Mouse (Mus musculus): ENCODE measurements around the gene Zhx3. TPM values are rescaled to one million over a fixed set of nuclear protein-coding genes. Genes with fewer than 3 reads are reported as not detected.

Gene Zhx3
- polyA plus RNA-seq, 1 experiment from 2014 or later: 12.6 TPM

DNA sequence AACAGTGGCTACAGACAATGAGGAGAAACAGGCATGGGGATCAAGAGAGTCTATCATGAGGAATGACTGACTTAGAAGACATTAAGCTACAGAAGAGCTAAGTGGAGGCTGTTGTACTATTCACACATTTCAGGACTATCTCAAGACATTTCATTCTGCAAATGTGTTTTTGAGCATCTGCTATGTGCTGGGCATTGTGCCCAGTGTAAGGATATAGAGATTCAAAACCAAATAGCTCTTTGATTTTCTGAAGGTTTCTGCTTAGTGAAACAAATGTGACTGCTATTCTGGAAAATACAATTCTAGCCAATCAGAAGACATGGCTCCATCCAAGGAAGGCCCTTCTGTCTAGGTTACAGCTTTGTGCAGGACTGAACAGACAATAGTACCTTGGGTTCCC, 18.1 kb downstream of the Zhx3 start:
- Histone ChIP-seq H3K27me3 (no peaks in the 10 kb centered on the region), H3K9me3 (no peaks in the 10 kb centered on the region), H3K4me2 (no peak overlapping the region), H3K36me3 (no peaks in the 10 kb centered on the region), H3K9ac (no peak overlapping the region), H3K4me3 (no peak overlapping the region), H3K27ac (no peak overlapping the region), H3K4me1 (no peaks in the 10 kb centered on the region)
- no peak for ATAC-seq (ENCODE audit: insufficient number of reproducible peaks, insufficient read depth, low FRiP score, low TSS enrichment, low read depth)

- Histone ChIP-seq H3K27me3 (no peaks in the 10 kb centered on the region), H3K9ac (no peak overlapping the region), H3K9me3 (no peaks in the 10 kb centered on the region), H3K4me3 (no peak overlapping the region), H3K27ac (no peak overlapping the region), H3K36me3 (no peaks in the 10 kb centered on the region), H3K4me2 (no peak overlapping the region), H3K4me1 (no peaks in the 10 kb centered on the region)
- ATAC-seq (ENCODE audit: insufficient number of reproducible peaks, insufficient read depth, low FRiP score, low TSS enrichment, low read depth): no peak
- WGBS: 73% methylated on average over 3 of the region's 3 CpGs
Observed at GRCm38 (mm10) chr2:160850360-160850759, 22.4 kb downstream of the Zhx3 start.

- 78% methylated on average over 3 of the region's 3 CpGs for WGBS
- H3K4me2 ChIP-seq: no peak overlapping the region
- ATAC-seq (ENCODE audit: insufficient number of reproducible peaks, insufficient read depth, low FRiP score, low TSS enrichment, low read depth): no peak
Observed at GRCm38 (mm10) chr2:160849617-160850240, 23.1 kb downstream of the Zhx3 start.

GRCm38 (mm10) chr2:160848186-160848585, 24.6 kb downstream of the Zhx3 start:
- WGBS: 89% methylated on average over 2 of the region's 2 CpGs
- ATAC-seq (ENCODE audit: insufficient number of reproducible peaks, insufficient read depth, low FRiP score, low TSS enrichment, low read depth): no peak
- H3K36me3 ChIP-seq: no peaks in the 10 kb centered on the region

More at GRCm38 (mm10) chr2:160849617-160850240, 23.1 kb downstream of the Zhx3 start:
- H3K4me3 ChIP-seq: no peak overlapping the region
- no peaks in the 10 kb centered on the region for H3K4me1 ChIP-seq
- no peaks in the 10 kb centered on the region for H3K9me3 ChIP-seq
- H3K9ac ChIP-seq: no peak overlapping the region
- H3K36me3 ChIP-seq: no peaks in the 10 kb centered on the region
- no peak overlapping the region for H3K27ac ChIP-seq
- H3K27me3 ChIP-seq: no peaks in the 10 kb centered on the region

DNA sequence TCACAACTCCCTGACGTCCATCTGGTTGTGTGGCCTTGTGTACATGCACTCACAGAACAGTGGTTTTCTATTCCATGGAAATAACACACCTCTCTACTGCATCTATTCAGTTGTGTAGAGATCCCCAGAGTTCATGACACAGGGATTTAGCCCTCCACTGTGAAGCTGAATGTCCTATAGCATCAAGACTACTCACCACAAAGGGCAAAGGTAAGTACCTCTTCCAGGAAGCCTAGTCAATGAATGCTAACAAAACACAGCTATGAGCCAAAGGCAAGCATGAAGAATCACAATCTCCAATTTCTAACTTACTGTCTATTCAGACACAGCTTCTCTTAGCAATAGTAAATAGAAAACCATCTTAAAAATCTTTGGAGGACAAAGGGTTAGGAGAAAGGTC, 25.1 kb downstream of the Zhx3 start:
- Histone ChIP-seq H3K9me3 (no peaks in the 10 kb centered on the region), H3K9ac (no peak overlapping the region), H3K27me3 (no peaks in the 10 kb centered on the region), H3K4me3 (no peak overlapping the region), H3K4me1 (no peaks in the 10 kb centered on the region), H3K4me2 (no peak overlapping the region), H3K36me3 (no peaks in the 10 kb centered on the region), H3K27ac (no peak overlapping the region)
- ATAC-seq (ENCODE audit: insufficient number of reproducible peaks, insufficient read depth, low FRiP score, low TSS enrichment, low read depth): no peak
- WGBS: 73% methylated on average over 1 of the region's 1 CpGs

More at GRCm38 (mm10) chr2:160848186-160848585, 24.6 kb downstream of the Zhx3 start:
- no peaks in the 10 kb centered on the region for H3K9me3 ChIP-seq
- H3K9ac ChIP-seq: no peak overlapping the region
- H3K4me1 ChIP-seq: no peaks in the 10 kb centered on the region
- H3K4me3 ChIP-seq: no peak overlapping the region
- no peak overlapping the region for H3K4me2 ChIP-seq
- H3K27ac ChIP-seq: no peak overlapping the region
- no peaks in the 10 kb centered on the region for H3K27me3 ChIP-seq

GRCm38 (mm10) chr2:160840838-160841237, 32.0 kb downstream of the Zhx3 start:
- H3K27me3 ChIP-seq: no peaks in the 10 kb centered on the region
- no peak overlapping the region for H3K4me2 ChIP-seq
- no peak overlapping the region for H3K9ac ChIP-seq
- ATAC-seq (ENCODE audit: insufficient number of reproducible peaks, insufficient read depth, low FRiP score, low TSS enrichment, low read depth): no peak
- H3K4me1 ChIP-seq: no peaks in the 10 kb centered on the region
- no peak overlapping the region for H3K4me3 ChIP-seq
- no peak overlapping the region for H3K27ac ChIP-seq
- no peaks in the 10 kb centered on the region for H3K36me3 ChIP-seq
- no peaks in the 10 kb centered on the region for H3K9me3 ChIP-seq

DNA sequence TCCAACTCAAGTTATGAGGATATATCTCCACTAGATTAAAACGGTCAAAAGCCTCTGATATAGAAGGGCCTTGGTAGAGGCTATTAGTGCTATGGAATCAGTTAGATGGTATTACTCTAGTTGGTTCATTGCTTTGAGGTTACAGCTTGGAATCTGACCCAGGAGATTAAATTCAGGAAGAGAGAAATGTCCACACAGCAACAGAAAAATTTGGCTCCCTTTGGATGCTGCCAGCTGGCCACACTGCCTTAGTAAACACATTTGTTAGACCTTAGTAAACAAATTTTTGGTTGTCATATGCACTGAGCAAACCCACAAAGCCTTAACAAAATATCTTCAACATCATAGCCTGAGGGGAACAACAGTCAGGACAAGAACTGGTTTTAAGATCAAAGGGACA, 62.0 kb downstream of the Zhx3 start:
- Histone ChIP-seq H3K36me3 (no peaks in the 10 kb centered on the region), H3K27me3 (no peaks in the 10 kb centered on the region), H3K9me3 (no peaks in the 10 kb centered on the region), H3K4me1 (no peaks in the 10 kb centered on the region), H3K4me3 (no peak overlapping the region), H3K9ac (no peak overlapping the region), H3K4me2 (no peak overlapping the region), H3K27ac (no peak overlapping the region)
- 77% methylated on average over 1 of the region's 1 CpGs for WGBS
- ATAC-seq (ENCODE audit: insufficient number of reproducible peaks, insufficient read depth, low FRiP score, low TSS enrichment, low read depth): no peak

- Histone ChIP-seq H3K9ac (no peak overlapping the region), H3K27me3 (no peaks in the 10 kb centered on the region), H3K36me3 (no peaks in the 10 kb centered on the region), H3K4me2 (no peak overlapping the region), H3K4me3 (no peak overlapping the region), H3K9me3 (no peaks in the 10 kb centered on the region), H3K4me1 (no peaks in the 10 kb centered on the region), H3K27ac (no peak overlapping the region)
- ATAC-seq (ENCODE audit: insufficient number of reproducible peaks, insufficient read depth, low FRiP score, low TSS enrichment, low read depth): no peak
Observed at GRCm38 (mm10) chr2:160810376-160810775, 62.4 kb downstream of the Zhx3 start.

GRCm38 (mm10) chr2:160806091-160806521, 66.7 kb downstream of the Zhx3 start:
- no peak overlapping the region for H3K27ac ChIP-seq
- no peak overlapping the region for H3K9ac ChIP-seq
- H3K4me3 ChIP-seq: no peak overlapping the region
- no peaks in the 10 kb centered on the region for H3K27me3 ChIP-seq
- H3K36me3 ChIP-seq: no peaks in the 10 kb centered on the region
- H3K9me3 ChIP-seq: no peaks in the 10 kb centered on the region
- H3K4me1 ChIP-seq: no peaks in the 10 kb centered on the region
- 67% methylated on average over 3 of the region's 3 CpGs for WGBS
- H3K4me2 ChIP-seq: no peak overlapping the region
- no peak for ATAC-seq (ENCODE audit: insufficient number of reproducible peaks, insufficient read depth, low FRiP score, low TSS enrichment, low read depth)

GRCm38 (mm10) chr2:160804794-160805527, 67.8 kb downstream of the Zhx3 start:
- Histone ChIP-seq H3K27me3 (no peaks in the 10 kb centered on the region), H3K9ac (no peak overlapping the region), H3K4me2 (no peak overlapping the region), H3K4me1 (no peaks in the 10 kb centered on the region), H3K27ac (no peak overlapping the region), H3K9me3 (no peaks in the 10 kb centered on the region), H3K36me3 (no peaks in the 10 kb centered on the region), H3K4me3 (no peak overlapping the region)
- WGBS: 77% methylated on average over 4 of the region's 4 CpGs
- ATAC-seq (ENCODE audit: insufficient number of reproducible peaks, insufficient read depth, low FRiP score, low TSS enrichment, low read depth): no peak

GRCm38 (mm10) chr2:160802326-160802725, 70.5 kb downstream of the Zhx3 start:
- no peak for ATAC-seq (ENCODE audit: insufficient number of reproducible peaks, insufficient read depth, low FRiP score, low TSS enrichment, low read depth)
- Histone ChIP-seq H3K4me2 (no peak overlapping the region), H3K9me3 (no peaks in the 10 kb centered on the region), H3K4me3 (no peak overlapping the region), H3K4me1 (no peaks in the 10 kb centered on the region), H3K27me3 (no peaks in the 10 kb centered on the region), H3K9ac (no peak overlapping the region), H3K36me3 (no peaks in the 10 kb centered on the region), H3K27ac (no peak overlapping the region)
- WGBS: 89% methylated on average over 3 of the region's 3 CpGs

- Histone ChIP-seq H3K27ac (no peak overlapping the region), H3K4me1 (no peaks in the 10 kb centered on the region), H3K27me3 (no peaks in the 10 kb centered on the region), H3K4me3 (no peak overlapping the region), H3K4me2 (no peak overlapping the region), H3K9me3 (no peaks in the 10 kb centered on the region), H3K36me3 (no peaks in the 10 kb centered on the region), H3K9ac (no peak overlapping the region)
- 100% methylated on average over 1 of the region's 1 CpGs for WGBS
- no peak for ATAC-seq (ENCODE audit: insufficient number of reproducible peaks, insufficient read depth, low FRiP score, low TSS enrichment, low read depth)
Observed at GRCm38 (mm10) chr2:160800967-160801366, 71.8 kb downstream of the Zhx3 start.
